Mouse (Mus musculus) olfactory bulb, adult 2 months (tissue): ENCODE data around the gene Prdm2. TPM values are rescaled to one million over a fixed set of nuclear protein-coding genes. Genes with fewer than 3 reads are reported as not detected.

Source experiments
- H3K27ac ChIP-seq: fragments of 200-500 bp; 2 replicates; pipeline ENCODE4 v1.5.1; 2012; ENCODE audit warnings: low read depth, low read length; ENCODE audit not compliant: insufficient read depth
- H3K4me1 ChIP-seq: fragments of 200-500 bp; 2 replicates; pipeline ENCODE4 v1.6.1; 2012; ENCODE audit warnings: low read length; ENCODE audit not compliant: control insufficient read depth, insufficient read depth
- H3K4me3 ChIP-seq: fragments of 200-500 bp; 2 replicates; pipeline ENCODE4 v1.5.1; 2012; ENCODE audit warnings: mild to moderate bottlenecking, low read depth, low read length, moderate library complexity; ENCODE audit not compliant: insufficient read depth
- CTCF ChIP-seq: fragments of 200-500 bp; IDR thresholded peaks from 2 replicates; pipeline ENCODE4 v1.5.1; 2012; ENCODE audit warnings: low read depth, mild to moderate bottlenecking, low read length, moderate library complexity; ENCODE audit not compliant: insufficient read depth
- POLR2A ChIP-seq: fragments of 200-500 bp; IDR thresholded peaks from 2 replicates; pipeline ENCODE4 v1.6.1; 2012; ENCODE audit warnings: mild to moderate bottlenecking, low read depth, low read length, moderate library complexity; ENCODE audit not compliant: insufficient read depth
- WGBS: fragments of 180-500 bp; shearing (Covaris S2); methylation state at CpG from one replicate; pipeline ENCODE4 v1.1.7; 2018; 5-methylcytosine and 5-hydroxymethylcytosine counted together
- polyA plus RNA-seq: library from polyadenylated mRNA; stranded (reverse); fragments of >200 nt; gene quantifications from 2 replicates; pipeline ENCODE4 v1.2.4, GENCODE M21; 2012; ENCODE audit warnings: low replicate concordance; ENCODE audit not compliant: missing spikeins, insufficient read depth, insufficient read length

The Prdm2 gene
- polyA plus RNA-seq, 1 experiment, result 212 TPM

DNA sequence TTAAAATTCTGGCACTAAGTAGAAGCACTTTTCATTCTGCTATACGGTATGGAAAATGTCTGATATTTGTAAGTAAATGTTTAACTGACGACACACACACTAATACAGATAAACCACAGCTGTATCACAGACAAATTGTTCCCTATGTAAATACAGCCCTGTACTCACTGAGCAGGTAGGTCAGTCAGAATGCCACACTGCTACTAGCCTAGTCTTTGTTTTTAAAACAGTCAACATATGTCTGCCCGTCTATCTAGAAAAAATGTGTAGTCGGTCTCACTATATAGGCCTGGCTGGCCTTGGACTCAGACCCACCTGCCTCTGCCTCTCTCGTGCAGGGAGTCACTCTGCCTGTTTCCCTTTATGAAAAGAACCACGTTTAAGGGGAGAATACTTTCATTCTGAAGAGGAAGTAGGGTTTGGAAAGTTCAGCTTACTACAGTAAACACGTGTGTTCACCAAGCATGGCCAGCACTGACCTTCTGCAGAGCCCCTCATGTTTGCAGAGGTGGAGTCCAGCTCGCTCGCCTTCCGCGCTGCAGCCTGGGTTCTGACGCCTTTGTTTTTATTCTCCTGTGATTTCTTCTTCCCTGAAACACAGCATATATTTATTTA lies 71.0 kb downstream of the Prdm2 start:
- 72% methylated on average over 12 of the region's 12 CpGs for WGBS
- Histone ChIP-seq H3K4me3 (no peak overlapping the region), H3K27ac (no peak overlapping the region), H3K4me1 (0 out of 2 replicates have a peak, but pooled peaks cover 2% of the 10 kb centered on the region)
- TF ChIP-seq POLR2A (no peak), CTCF (no peak)

DNA sequence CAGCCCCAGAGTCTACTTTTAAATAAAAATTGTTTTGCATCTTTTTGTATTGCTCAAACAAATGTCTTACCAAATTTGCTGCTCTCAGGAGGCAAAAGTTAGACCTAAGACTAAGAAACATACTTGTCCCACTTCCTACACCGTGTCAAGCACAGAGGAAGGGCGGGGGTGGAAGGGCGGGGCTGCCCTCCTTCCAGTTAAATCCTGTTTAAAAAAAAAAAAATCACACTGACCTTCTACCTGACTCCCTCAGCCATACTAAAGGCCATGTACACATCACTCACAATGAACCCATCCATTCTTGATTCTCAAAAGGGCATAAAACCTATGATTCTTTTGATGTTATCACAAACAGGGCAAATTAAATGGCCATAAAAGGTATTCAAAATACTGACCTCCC lies 71.9 kb downstream of the Prdm2 start:
- WGBS, result 86% methylated on average over 3 of the region's 3 CpGs
- TF ChIP-seq CTCF, result no peak
- TF ChIP-seq POLR2A, result no peak
- no peaks in the 10 kb centered on the region for H3K4me1 ChIP-seq
- H3K4me3 ChIP-seq, result no peak overlapping the region
- H3K27ac ChIP-seq, result no peak overlapping the region

DNA sequence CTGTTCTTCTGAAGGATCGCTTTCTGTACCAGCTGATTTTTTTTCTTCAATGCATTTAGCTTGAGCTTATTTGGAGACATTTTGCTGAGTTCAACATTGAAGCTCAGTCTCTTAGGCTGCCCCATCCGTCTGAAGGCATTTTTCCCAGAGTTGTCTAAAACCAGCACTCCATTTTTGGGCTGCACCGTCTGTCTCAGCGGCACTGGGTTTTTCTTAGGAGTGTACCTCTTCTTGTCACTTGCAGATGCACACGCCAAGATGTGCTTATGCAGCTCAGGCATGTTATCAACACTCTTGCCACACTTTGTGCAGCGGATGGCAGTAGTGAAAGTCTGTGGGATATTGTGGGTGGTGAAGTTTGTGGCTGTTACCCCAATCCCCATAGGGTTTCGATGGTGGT lies 80.4 kb downstream of the Prdm2 start:
- TF ChIP-seq CTCF, result no peak
- TF ChIP-seq POLR2A, result no peak
- Histone ChIP-seq H3K4me3 (no peak overlapping the region), H3K27ac (no peak overlapping the region), H3K4me1 (peaks cover 13% of the 10 kb centered on the region; the same call in 1 of the 2 replicates)
- 72% methylated on average over 7 of the region's 7 CpGs for WGBS

DNA sequence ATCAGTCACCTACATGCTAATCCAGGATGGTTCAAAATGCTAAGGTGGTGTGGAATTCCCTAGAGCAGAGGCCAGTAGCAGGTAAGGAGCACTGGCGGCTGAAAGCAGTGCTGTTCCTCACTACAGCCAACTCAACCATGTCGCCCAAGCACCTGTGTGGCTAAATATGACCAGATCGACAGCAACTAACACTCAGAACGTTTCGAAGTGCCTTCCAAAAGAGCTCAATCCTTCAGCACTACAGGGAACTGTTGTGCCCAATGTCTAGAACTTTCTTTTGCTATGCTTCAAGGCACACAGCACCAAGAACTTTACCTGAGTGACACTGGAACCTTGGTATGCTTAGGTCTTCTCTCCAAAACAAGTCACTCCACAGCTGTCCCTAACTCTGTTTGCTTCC lies 82.4 kb downstream of the Prdm2 start:
- Histone ChIP-seq H3K27ac (no peak overlapping the region), H3K4me1 (peaks cover 22% of the 10 kb centered on the region), H3K4me3 (no peak overlapping the region)
- WGBS, result 92% methylated on average over 5 of the region's 5 CpGs
- TF ChIP-seq POLR2A, result no peak
- no peak for TF ChIP-seq CTCF

DNA sequence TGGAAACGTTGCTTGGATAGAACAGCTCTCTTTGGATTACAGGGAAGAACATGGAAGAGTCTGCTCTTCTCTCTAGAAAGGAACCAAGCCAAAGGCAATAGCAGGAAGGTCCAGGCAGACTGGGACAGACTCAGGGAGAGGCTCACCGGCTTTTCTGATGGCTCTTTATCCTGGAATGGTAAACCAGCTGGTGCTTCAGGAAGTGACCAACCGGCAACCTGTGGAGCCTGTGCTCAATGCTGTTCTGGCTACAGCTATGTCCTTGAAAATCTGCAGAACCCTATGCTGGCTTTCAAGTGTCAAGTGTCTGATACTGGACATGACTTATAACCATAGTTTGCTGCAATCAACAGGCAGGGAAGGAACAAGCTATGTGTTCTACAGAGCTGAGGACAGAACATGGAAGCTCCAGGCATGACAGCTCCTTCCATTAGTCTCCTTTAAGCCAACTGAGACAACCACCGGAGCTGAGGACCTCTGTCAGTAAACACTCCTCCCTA lies 83.5 kb downstream of the Prdm2 start:
- Histone ChIP-seq H3K4me3 (no peak overlapping the region), H3K4me1 (peaks cover 24% of the 10 kb centered on the region), H3K27ac (no peak overlapping the region)
- 86% methylated on average over 4 of the region's 4 CpGs for WGBS
- TF ChIP-seq POLR2A, result no peak
- no peak for TF ChIP-seq CTCF

DNA sequence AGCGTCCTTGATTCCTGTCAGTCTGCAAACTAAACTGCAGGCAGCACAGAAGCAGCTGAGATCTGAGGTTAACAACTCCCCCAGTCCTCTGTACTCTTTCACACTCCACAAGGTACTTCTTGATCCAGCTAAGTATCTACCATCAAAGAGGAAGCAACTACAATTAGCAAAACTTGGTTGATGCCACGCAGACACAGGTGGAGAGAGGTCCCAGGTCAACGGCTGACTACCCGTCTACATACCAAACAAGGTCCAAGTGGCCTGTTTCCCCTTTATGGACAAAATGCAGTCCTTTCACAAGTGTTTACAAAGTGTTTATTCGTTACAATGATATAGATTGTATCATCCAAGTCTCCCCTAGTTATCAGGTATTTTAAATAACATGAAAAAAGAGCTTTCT lies 85.6 kb downstream of the Prdm2 start:
- Histone ChIP-seq H3K4me1 (peaks cover 17% of the 10 kb centered on the region), H3K4me3 (no peak overlapping the region), H3K27ac (no peak overlapping the region)
- TF ChIP-seq CTCF (no peak), POLR2A (no peak)
- 89% methylated on average over 5 of the region's 5 CpGs for WGBS

DNA sequence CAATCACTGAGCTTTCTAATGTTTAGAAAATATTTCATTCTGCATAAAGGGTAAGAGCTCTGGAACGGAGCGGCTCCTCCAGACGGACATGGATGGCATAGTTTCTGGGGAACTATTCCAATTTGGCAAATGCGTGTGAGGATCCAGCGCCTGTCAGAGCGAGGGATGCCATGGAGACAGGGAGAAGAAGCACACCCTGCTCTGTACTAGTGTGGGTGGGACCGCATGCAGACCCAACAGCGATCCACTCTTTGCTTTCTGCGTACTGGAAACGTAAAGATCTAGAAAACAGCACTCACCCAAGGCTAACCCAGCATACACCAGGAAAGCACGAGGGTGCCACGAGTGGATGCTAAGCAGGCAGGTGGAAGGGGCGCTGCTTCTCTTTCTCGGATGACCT lies 86.3 kb downstream of the Prdm2 start:
- no peak for TF ChIP-seq CTCF
- Histone ChIP-seq H3K4me1 (peaks cover 17% of the 10 kb centered on the region), H3K4me3 (no peak overlapping the region), H3K27ac (no peak overlapping the region)
- WGBS, result 53% methylated on average over 14 of the region's 14 CpGs

DNA sequence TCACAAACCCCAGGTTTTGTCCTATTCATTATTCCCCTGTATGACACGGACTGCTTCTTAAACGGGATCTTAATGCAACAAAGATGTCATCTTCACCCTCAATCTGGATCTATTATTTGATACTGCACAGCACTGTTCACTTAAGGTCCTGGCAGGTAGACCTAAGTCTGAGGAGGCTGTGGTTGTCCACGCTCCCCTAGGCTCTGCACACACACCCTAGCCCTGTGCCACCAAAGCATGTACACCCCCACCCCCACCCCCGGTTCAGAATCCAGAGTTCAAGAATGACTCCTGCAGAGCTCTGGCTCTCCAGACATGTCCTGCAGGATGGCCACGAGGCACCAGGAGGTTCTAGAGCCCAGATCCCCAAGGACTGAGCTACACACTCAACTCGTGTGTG lies 87.5 kb downstream of the Prdm2 start:
- TF ChIP-seq CTCF (no peak), POLR2A (no peak)
- Histone ChIP-seq H3K27ac (no peak overlapping the region), H3K4me1 (peaks cover 18% of the 10 kb centered on the region), H3K4me3 (no peak overlapping the region)
- 77% methylated on average over 6 of the region's 6 CpGs for WGBS

DNA sequence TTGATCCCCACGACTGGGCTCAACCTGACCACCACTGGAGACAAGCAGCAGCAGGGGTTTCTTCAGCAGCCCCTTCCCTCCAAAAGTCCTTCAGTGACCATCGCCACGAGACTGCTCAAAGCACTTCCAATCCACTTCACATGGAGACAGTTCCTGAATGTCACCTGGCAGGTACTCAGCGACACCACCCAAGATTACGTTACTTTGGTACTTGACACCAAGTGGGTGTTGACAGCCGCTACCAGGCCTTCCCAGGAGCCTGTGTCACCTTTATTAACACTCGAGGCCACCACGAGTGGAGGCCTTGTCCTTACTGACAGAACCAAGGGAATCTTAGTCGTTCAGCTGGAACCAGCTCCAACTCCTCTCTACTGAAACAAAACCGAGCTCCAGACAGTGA lies 89.8 kb downstream of the Prdm2 start:
- no peak overlapping the region for H3K27ac ChIP-seq
- WGBS, result 86% methylated on average over 10 of the region's 10 CpGs
- no peak overlapping the region for H3K4me3 ChIP-seq
- no peak for TF ChIP-seq CTCF
- no peak for TF ChIP-seq POLR2A
- H3K4me1 ChIP-seq, result peaks cover 32% of the 10 kb centered on the region

DNA sequence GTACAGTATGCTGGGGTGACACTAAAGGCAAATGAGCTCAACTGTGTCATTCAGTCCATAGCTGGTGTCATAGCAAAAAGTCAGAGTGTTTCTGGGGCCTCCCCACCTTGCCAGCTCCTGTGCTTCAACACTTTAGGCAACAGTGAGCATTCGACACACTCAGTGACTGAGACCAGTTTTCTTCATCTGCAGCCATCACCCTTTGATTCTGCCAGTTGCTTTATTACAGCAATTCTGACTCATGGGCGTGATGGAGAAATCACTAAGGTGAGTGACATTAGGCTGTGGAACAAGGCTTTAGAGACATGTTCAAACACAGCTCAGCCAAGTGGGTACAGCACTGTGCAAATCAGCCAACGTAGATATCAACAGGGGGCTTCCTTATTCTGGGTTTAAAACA lies 91.6 kb downstream of the Prdm2 start:
- no peak for TF ChIP-seq POLR2A
- no peak for TF ChIP-seq CTCF
- WGBS, result 79% methylated on average over 3 of the region's 3 CpGs
- H3K27ac ChIP-seq, result no peak overlapping the region

More for the DNA sequence above, 91.6 kb downstream of the Prdm2 start:
- Histone ChIP-seq H3K4me1 (peaks cover 36% of the 10 kb centered on the region), H3K4me3 (no peak overlapping the region)
